Mouse (Mus musculus): ENCODE results near the gene Syne1.

DNA sequence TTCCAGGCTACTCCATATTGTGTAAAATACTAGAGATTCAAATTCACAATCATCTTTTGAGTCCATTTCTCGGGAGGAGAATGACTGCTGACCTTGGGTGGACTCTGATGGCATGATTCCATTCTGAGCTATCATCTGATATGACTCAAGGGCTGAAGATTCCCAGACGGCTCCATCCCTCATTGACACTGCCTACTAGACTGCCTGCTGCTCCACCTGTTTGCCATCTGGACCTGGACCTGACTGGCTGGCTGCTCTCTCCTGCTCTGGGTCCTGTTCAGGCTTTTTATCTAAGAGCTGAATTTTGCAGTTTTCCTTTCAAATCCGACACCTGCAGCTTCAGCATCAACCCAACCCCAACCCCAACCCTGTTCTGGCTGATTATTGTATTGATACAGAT is 46.5 kb downstream of the Syne1 start:
- TF ChIP-seq ZC3H11A (IDR thresholded peaks at IDR 0.05; ENCODE audit: borderline replicate concordance, low read depth, low read length) (no peak), HCFC1 (IDR thresholded peaks at IDR 0.05; ENCODE audit: borderline replicate concordance, insufficient read depth, low read length) (no peak), CHD2 (IDR thresholded peaks at IDR 0.05; ENCODE audit: low read depth, low read length) (no peak)
